Mouse (Mus musculus): Measurements from ENCODE around the gene Kat5. TPM values are rescaled to one million over a fixed set of nuclear protein-coding genes. Genes with fewer than 3 reads are reported as not detected.

Kat5 gene
- polyA plus RNA-seq, 1 experiment: 46.4 TPM

DNA sequence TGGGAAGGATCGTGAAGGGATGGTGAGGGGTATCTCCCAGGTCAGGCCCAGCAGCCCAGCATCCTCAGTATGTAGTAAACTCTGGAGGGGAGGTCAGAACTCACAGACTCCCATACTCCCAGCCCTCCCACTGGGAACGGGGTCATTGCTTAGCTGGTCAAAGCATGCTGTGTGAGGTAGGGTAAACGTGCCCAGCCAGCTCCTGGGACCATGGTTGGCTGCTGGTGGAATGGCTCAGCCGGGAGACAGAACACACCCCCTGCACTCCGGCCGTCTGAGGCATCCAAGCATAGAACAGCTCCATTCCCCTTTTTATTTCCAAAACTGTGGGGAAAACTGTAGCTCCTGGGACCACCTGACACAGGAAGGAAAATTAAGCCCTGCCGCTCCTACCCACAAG is 51.9 kb downstream of the Kat5 start:
- Histone ChIP-seq H3K4me3 (ENCODE audit: insufficient read depth, low read length) (no peak overlapping the region), H3K4me1 (ENCODE audit: control insufficient read depth, insufficient read depth, low read length) (0 out of 2 replicates have a peak, but pooled peaks cover 3% of the 10 kb centered on the region), H3K27ac (ENCODE audit: insufficient read depth, low read length) (no peak overlapping the region)
- TF ChIP-seq POLR2A (IDR thresholded peaks at IDR 0.05; ENCODE audit: low read depth, low read length) (no peak), CTCF (IDR thresholded peaks at IDR 0.05; ENCODE audit: borderline replicate concordance, insufficient read depth, low read length) (no peak)

DNA sequence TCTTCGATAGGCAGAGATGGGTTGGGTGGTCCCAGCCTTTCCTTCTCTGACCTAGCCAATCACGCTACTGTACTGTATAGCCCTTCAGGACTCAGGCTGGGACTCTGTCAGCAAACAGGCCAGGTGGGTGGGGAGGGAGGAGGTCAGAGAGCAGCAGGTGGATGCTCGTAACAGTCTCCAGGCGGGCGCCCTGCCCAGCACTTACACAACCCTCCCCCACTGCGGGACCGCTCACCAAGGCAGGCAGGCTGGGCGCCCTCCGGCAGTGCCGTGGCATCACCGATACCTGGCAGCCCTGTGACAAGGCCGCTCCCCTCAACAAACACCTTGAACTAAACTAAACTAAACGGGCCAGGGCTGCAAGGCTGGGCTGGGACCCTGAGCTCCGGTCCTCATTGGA is 55.8 kb downstream of the Kat5 start:
- TF ChIP-seq CTCF (IDR thresholded peaks at IDR 0.05; ENCODE audit: borderline replicate concordance, insufficient read depth, low read length) (no peak), POLR2A (IDR thresholded peaks at IDR 0.05; ENCODE audit: low read depth, low read length) (no peak)
- Histone ChIP-seq H3K4me3 (ENCODE audit: insufficient read depth, low read length) (no peak overlapping the region), H3K27ac (ENCODE audit: insufficient read depth, low read length) (no peak overlapping the region), H3K4me1 (ENCODE audit: control insufficient read depth, insufficient read depth, low read length) (no peaks in the 10 kb centered on the region)

DNA sequence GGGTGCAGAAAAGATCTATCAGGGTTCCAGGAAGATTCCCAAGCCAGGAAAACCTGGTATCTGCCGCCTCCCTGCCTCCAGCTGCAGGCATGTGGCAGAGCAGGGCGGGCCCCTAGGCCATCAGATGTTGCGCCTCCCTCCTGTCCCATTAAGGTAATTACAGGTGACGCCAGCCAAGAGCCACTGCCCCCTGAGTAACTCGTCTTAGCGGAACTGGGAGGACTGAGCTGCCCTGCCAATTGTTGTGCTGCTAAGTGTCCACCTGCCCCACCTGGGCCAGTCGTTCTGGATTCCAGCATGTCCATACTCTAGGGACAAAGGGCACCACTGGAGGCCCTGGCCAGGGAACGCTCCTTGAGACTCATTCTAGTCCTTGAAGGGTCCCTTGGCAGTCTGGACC is 56.2 kb downstream of the Kat5 start:
- TF ChIP-seq POLR2A (IDR thresholded peaks at IDR 0.05; ENCODE audit: low read depth, low read length): no peak
- TF ChIP-seq CTCF (IDR thresholded peaks at IDR 0.05; ENCODE audit: borderline replicate concordance, insufficient read depth, low read length): no peak
- H3K4me1 ChIP-seq (ENCODE audit: control insufficient read depth, insufficient read depth, low read length): no peaks in the 10 kb centered on the region
- H3K27ac ChIP-seq (ENCODE audit: insufficient read depth, low read length): no peak overlapping the region
- no peak overlapping the region for H3K4me3 ChIP-seq (ENCODE audit: insufficient read depth, low read length)

Other genes starting within 250 kb of the Kat5 start
- gene Eif1ad, start 243.5 kb downstream of the Kat5 start, polyA plus RNA-seq (2011; ENCODE audit: insufficient read length, low read depth, missing spikeins): 19.5 and 26.6 TPM in 2 replicates
- gene Banf1, start 243.1 kb downstream of the Kat5 start, polyA plus RNA-seq (2011; ENCODE audit: insufficient read length, low read depth, missing spikeins): 149 and 154 TPM in 2 replicates
- gene Sart1, start 221.5 kb downstream of the Kat5 start, polyA plus RNA-seq (2011; ENCODE audit: insufficient read length, low read depth, missing spikeins): 34.7 and 35.3 TPM in 2 replicates
- not detected in 2 replicates for gene Tsga10ip, start 207.7 kb downstream of the Kat5 start, polyA plus RNA-seq (2011; ENCODE audit: insufficient read length, low read depth, missing spikeins)
- 152 and 169 TPM in 2 replicates for gene Drap1, start 185.3 kb downstream of the Kat5 start, polyA plus RNA-seq (2011; ENCODE audit: insufficient read length, low read depth, missing spikeins)
- 47.2 and 48.3 TPM in 2 replicates for gene AI837181, start 185.1 kb downstream of the Kat5 start, polyA plus RNA-seq (2011; ENCODE audit: insufficient read length, low read depth, missing spikeins)
- 13.4 and 35.0 TPM in 2 replicates for gene Fosl1, start 162.7 kb downstream of the Kat5 start, polyA plus RNA-seq (2011; ENCODE audit: insufficient read length, low read depth, missing spikeins)
- 3.0 and 5.2 TPM in 2 replicates for gene Ccdc85b, start 152.3 kb downstream of the Kat5 start, polyA plus RNA-seq (2011; ENCODE audit: insufficient read length, low read depth, missing spikeins)
- 53.1 and 66.3 TPM in 2 replicates for gene Fibp, start 149.6 kb downstream of the Kat5 start, polyA plus RNA-seq (2011; ENCODE audit: insufficient read length, low read depth, missing spikeins)
- gene Ctsw, start 141.7 kb downstream of the Kat5 start, polyA plus RNA-seq (2011; ENCODE audit: insufficient read length, low read depth, missing spikeins): 0.76 and 1.0 TPM in 2 replicates
- 368 and 420 TPM in 2 replicates for gene Efemp2, start 136.3 kb downstream of the Kat5 start, polyA plus RNA-seq (2011; ENCODE audit: insufficient read length, low read depth, missing spikeins)
- 21.8 and 27.1 TPM in 2 replicates for gene Mus81, start 121.8 kb downstream of the Kat5 start, polyA plus RNA-seq (2011; ENCODE audit: insufficient read length, low read depth, missing spikeins)
- gene Cfl1, start 119.8 kb downstream of the Kat5 start, polyA plus RNA-seq (2011; ENCODE audit: insufficient read length, low read depth, missing spikeins): 1,890 and 1,995 TPM in 2 replicates
- gene 1700020D05Rik, start 106.5 kb downstream of the Kat5 start, polyA plus RNA-seq (2011; ENCODE audit: insufficient read length, low read depth, missing spikeins): 0.97 and 1.4 TPM in 2 replicates
- gene Snx32, start 99.7 kb downstream of the Kat5 start, polyA plus RNA-seq (2011; ENCODE audit: insufficient read length, low read depth, missing spikeins): 8.7 and 18.4 TPM in 2 replicates
- not detected in 2 replicates for gene Ovol1, start 49.6 kb downstream of the Kat5 start, polyA plus RNA-seq (2011; ENCODE audit: insufficient read length, low read depth, missing spikeins)
- gene Ap5b1, start 42.2 kb downstream of the Kat5 start, polyA plus RNA-seq (2011; ENCODE audit: insufficient read length, low read depth, missing spikeins): 3.1 and 3.2 TPM in 2 replicates
- gene Rnaseh2c, start 8.4 kb downstream of the Kat5 start, polyA plus RNA-seq (2011; ENCODE audit: insufficient read length, low read depth, missing spikeins): 36.9 and 38.5 TPM in 2 replicates
- gene Rela, start 27.2 kb upstream of the Kat5 start, polyA plus RNA-seq (2011; ENCODE audit: insufficient read length, low read depth, missing spikeins): 53.6 and 62.3 TPM in 2 replicates
- gene Sipa1, start 53.5 kb upstream of the Kat5 start, polyA plus RNA-seq (2011; ENCODE audit: insufficient read length, low read depth, missing spikeins): 16.7 and 19.1 TPM in 2 replicates
- gene Map3k11, start 78.5 kb upstream of the Kat5 start, polyA plus RNA-seq (2011; ENCODE audit: insufficient read length, low read depth, missing spikeins): 9.3 and 14.2 TPM in 2 replicates
- 43.0 and 48.4 TPM in 2 replicates for gene Pcnx3, start 78.7 kb upstream of the Kat5 start, polyA plus RNA-seq (2011; ENCODE audit: insufficient read length, low read depth, missing spikeins)
- gene Kcnk7, start 94.1 kb upstream of the Kat5 start, polyA plus RNA-seq (2011; ENCODE audit: insufficient read length, low read depth, missing spikeins): not detected in 2 replicates
- 62.8 and 86.1 TPM in 2 replicates for gene Ehbp1l1, start 116.1 kb upstream of the Kat5 start, polyA plus RNA-seq (2011; ENCODE audit: insufficient read length, low read depth, missing spikeins)
- 51.3 and 54.8 TPM in 2 replicates for gene Fam89b, start 119.4 kb upstream of the Kat5 start, polyA plus RNA-seq (2011; ENCODE audit: insufficient read length, low read depth, missing spikeins)
- gene Ltbp3, start 130.7 kb upstream of the Kat5 start, polyA plus RNA-seq (2011; ENCODE audit: insufficient read length, low read depth, missing spikeins): 119 and 136 TPM in 2 replicates
- gene Scyl1, start 161.2 kb upstream of the Kat5 start, polyA plus RNA-seq (2011; ENCODE audit: insufficient read length, low read depth, missing spikeins): 78.4 and 83.1 TPM in 2 replicates

Measured in embryonic fibroblast, embryonic 13.5 days (primary cell).